Mouse (Mus musculus): ENCODE results near the gene Iqgap1.

Iqgap1 gene

DNA sequence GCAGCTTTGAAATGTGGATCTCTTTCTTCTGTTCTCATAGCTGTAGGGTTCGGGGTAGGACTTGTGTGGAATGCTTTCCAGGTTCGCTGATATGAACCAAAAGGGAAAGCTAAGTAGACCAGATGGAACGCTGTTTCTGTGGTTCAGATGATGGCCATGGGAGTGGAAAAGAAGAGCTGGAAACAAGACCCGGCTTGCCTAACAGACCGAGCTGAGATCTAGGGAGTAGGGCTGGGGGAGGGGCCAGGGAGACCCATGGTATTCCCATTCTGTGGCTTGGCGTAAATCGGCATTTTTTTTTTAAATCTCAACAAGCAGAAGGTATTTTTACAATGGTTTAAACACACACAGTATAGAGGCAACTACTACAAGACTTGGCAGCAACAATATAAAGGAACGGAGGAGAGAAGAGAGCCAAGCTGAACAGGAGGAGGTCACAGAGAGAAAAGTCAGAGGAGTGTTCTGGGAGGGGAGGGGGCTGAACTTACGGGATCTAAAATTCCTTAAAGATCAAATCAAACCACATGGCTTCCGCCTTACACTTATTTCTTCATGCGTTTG is at the start of gene Iqgap1:
Gene Iqgap1, minus strand, starts transcription at position 132 of the 561 bp plus-strand sequence.
- DNase-seq (ENCODE audit: low spot score in 2 of 2), result no peak

- DNase-seq (ENCODE audit: low spot score in 2 of 2), result no peak
Observed at GRCm38 (mm10) chr7:80873631-80874030, 47.9 kb upstream of the Iqgap1 start.

DNA sequence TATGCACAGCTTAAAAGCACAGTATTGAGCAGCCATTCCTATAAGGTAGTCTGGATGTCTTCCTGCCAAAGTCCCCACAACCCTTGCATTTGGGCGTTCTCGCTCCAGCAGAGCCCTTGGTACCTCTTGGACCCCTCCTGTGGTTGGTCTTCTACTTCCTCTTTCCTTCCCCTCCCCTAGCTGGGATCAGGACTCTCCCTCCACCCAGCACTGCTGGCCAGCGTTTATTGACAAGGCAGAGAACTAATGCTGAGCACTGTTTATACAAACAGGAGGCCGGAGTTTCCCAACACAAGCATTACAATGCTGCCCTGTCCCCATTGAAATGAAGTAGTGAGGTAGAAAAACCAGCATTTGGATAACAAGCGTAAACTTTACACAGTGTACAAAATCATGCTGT is 47.3 kb upstream of the Iqgap1 start:
- no peak for DNase-seq (ENCODE audit: low spot score in 2 of 2)

- DNase-seq (ENCODE audit: low spot score in 2 of 2), result no peak
Observed at GRCm38 (mm10) chr7:80868686-80869085, 42.9 kb upstream of the Iqgap1 start.

- no peak for DNase-seq (ENCODE audit: low spot score in 2 of 2)
Observed at GRCm38 (mm10) chr7:80866514-80867147, 40.9 kb upstream of the Iqgap1 start.

DNA sequence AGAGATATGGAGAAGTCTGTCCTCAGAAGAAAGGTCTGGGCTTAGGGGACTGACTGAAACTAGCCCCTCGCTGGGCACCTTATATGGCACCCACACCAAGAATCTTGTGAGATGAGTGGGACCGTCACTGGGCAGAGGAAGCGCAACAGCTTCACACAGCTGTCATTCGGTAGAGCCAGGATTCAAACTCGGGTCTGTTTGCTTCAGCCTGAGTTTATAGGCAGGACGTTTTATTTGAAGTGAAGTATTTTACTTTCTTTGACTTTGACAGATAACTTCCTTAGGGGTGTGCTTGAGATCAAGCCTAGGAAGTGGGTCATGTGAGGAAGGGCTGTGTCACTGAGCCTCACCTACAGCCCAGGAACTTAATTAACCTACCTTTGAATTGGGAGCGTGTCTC is 39.7 kb upstream of the Iqgap1 start:
- DNase-seq (ENCODE audit: low spot score in 2 of 2), result no peak

GRCm38 (mm10) chr7:80864831-80865230 is 39.1 kb upstream of the Iqgap1 start:
- peak in 1 of 2 experiments; percentile 59 for DNase-seq (ENCODE audit: low spot score in 2 of 2)

GRCm38 (mm10) chr7:80864151-80864550 is 38.4 kb upstream of the Iqgap1 start:
- DNase-seq (ENCODE audit: low spot score in 2 of 2), result no peak

GRCm38 (mm10) chr7:80863520-80863919 is 37.7 kb upstream of the Iqgap1 start:
- no peak for DNase-seq (ENCODE audit: low spot score in 2 of 2)

DNA sequence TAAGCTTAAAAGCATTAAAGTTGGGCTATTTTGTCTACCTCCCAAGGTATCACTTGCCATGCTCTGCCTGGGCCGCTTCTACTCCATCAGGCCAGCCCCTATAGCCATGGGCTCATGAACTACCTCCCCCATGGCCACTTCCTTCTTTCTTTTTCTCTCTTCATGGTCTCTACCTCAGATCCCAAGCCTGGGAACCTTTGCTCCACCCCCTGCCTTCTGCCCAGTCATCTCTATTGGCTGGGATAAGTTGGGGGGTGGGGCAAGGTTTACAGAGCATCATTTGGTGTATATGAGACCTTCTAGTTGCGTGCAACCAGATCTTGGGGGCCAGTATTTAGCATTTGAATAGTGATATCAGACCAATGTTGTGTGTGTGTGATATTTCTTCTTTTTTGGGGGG is 36.7 kb upstream of the Iqgap1 start:
- DNase-seq (ENCODE audit: low spot score in 2 of 2), result no peak

GRCm38 (mm10) chr7:80860729-80861274 is 35.0 kb upstream of the Iqgap1 start, which contains the start of gene Zscan2:
TSS of gene Zscan2 (plus strand) at chr7:80860920.
- DNase-seq (ENCODE audit: low spot score in 2 of 2), result peak; percentile 71 to 82

DNA sequence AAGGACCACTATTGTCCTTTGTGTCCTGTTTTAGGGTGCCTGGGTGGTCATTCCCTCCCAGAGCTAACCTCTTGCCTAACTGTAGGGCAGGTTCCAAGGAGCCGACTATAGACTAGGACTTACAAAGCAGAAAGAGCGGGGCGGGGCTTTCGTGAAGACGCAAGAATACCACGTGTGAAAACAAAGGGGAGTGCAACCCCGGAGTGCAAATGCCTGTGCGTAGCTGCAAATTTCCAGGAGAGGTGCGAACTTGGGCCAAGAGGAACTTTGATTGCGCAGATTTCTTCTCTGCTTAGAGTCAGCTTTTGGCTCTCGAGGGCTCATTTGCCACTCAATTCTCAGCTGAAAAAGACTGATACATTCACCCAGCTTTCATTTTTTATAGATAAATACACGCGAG is 34.5 kb upstream of the Iqgap1 start:
- peak; percentile 29 to 69 for DNase-seq (ENCODE audit: low spot score in 2 of 2)

DNA sequence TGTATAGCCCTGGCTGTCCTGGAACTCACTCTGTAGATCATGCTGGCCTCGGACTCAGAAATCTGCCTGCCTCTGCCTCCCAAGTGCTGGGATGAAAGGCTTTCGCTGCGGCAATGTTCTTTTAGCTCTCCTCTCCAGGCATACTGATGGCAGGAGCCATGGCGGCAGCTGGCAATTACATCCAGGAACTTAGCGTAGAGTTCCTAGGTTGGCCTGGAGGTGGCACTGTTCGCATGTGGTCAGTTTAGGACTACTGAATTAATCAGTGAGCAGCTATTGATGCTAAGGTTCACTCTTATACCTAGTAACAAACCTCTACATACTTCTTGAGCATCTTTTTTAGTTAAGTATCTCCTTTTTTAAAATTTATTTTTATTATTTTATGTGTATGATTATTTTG is 31.4 kb upstream of the Iqgap1 start:
- peak; percentile 63 to 85 for DNase-seq (ENCODE audit: low spot score in 2 of 2)

DNA sequence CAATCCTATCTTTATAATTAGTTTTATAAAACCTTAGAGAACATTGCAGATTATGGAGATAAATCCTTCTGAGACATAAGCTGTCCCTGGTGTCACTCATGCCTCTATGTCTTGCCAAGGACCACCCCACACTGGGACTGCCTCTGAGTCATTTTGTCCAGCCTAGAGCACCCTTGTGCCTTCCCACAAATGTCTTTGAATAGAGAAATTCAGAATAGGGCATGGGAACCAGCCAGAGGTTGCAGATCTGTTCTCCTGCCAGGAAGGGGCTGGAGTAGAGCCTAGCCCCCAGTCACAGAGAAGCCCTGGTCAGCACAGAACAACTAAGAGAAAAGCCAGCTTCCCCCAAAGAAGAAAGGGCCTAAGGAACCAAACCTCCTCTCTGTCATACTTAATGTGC is 29.5 kb upstream of the Iqgap1 start:
- no peak for DNase-seq (ENCODE audit: low spot score in 2 of 2)

- no peak for DNase-seq (ENCODE audit: low spot score in 2 of 2)
Observed at GRCm38 (mm10) chr7:80853218-80853617, 27.4 kb upstream of the Iqgap1 start.

- DNase-seq (ENCODE audit: low spot score in 2 of 2), result no peak
Observed at GRCm38 (mm10) chr7:80850520-80850919, 24.7 kb upstream of the Iqgap1 start.

DNA sequence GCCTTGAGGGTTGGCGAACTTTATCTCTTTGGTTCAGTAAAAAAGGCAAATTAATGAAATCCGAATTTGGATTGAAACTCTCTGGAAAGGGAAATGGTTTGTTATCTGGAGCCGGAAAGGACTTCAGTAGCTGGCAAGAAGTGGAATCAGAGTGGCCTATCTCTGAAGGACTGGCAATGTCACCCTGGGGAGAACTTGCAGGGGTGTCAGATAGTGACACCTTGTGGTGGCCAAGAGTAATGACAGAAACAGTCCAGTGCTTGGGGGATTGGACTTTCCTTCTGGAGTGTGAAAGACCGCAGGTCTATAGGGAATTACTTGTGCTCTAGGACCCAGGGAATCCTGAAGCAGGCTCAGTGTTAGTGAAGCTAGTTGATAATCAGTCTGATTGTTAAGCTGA is 23.9 kb upstream of the Iqgap1 start:
- peak in 1 of 2 experiments; percentile 36 for DNase-seq (ENCODE audit: low spot score in 2 of 2)

GRCm38 (mm10) chr7:80849267-80849666 is 23.5 kb upstream of the Iqgap1 start:
- no peak for DNase-seq (ENCODE audit: low spot score in 2 of 2)

GRCm38 (mm10) chr7:80846709-80847108 is 20.9 kb upstream of the Iqgap1 start:
- DNase-seq (ENCODE audit: low spot score in 2 of 2), result no peak

GRCm38 (mm10) chr7:80846280-80846678 is 20.5 kb upstream of the Iqgap1 start:
- DNase-seq (ENCODE audit: low spot score in 2 of 2), result no peak

- DNase-seq (ENCODE audit: low spot score in 2 of 2), result no peak
Observed at GRCm38 (mm10) chr7:80845621-80846279, 20.0 kb upstream of the Iqgap1 start.

GRCm38 (mm10) chr7:80844691-80845090 is 18.9 kb upstream of the Iqgap1 start:
- DNase-seq (ENCODE audit: low spot score in 2 of 2), result no peak
